Mouse (Mus musculus) lung, adult 2 months (tissue): ENCODE results near the gene Zfp612.

Source experiments
- CTCF ChIP-seq: fragments of 200-500 bp; IDR thresholded peaks from 2 replicates; pipeline ENCODE4 v1.5.1; 2011; ENCODE audit warnings: mild to moderate bottlenecking, low read length, control low read depth; ENCODE audit not compliant: insufficient read depth
- POLR2A ChIP-seq: fragments of 200-500 bp; IDR thresholded peaks from 2 replicates; pipeline ENCODE4 v1.6.1; 2011; ENCODE audit warnings: low read depth, mild to moderate bottlenecking, control low read depth, low read length, borderline replicate concordance; ENCODE audit errors: extremely low read depth

- no peak for TF ChIP-seq POLR2A
- TF ChIP-seq CTCF, result no peak
These were observed 56.0 kb downstream of the Zfp612 start for GRCm38 (mm10) chr8:110135515-110135914.
